In the genomic region with DNA sequence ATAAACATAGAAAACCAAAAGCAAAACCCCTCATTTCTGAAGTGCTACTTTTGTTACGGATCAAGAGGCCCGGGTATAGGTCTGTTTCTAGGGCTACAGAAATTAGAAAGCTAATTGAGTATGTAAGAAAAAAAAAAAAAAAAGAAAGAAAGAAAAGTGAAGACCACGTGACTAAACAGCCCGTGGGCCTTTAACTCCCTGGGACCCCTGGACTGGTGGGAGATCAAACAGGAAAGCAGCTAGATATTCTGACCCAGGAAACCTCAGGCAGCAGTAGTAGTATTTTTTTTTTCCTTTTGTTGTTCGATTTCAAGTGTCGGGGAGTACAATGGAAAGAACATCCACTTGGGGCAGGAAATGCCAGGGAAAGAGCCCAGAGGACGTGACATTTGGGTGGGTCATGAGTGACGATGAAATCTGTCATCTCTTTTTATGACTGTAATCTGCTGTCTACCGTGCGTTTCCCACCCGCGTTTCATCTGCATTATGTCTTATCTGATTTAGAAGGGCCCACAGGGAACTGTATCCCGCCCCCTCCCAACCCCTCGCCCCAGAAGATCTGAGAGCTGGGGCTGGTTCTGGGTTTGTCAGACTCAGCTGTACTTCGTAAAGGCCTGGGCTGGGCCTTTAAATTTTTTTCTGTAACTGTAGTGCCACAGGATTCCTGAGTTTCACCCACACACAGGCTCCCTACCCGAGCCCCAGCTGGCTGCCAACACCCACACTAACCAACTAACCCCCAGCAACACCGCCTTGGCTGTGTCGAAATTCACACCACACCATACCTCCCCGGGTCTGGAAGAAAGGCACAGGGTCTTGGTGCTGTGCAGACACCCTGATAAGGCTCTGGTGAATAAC, we compare ENCODE assay signal across 9 mouse cellular contexts. TPM values are rescaled to one million over a fixed set of nuclear protein-coding genes. Genes with fewer than 3 reads are reported as not detected.
DNase-seq lines count a peak whose midpoint lies in the region; ATAC-seq and TF ChIP-seq lines count a peak whose summit lies in the region.
"Had no signal": no experiment of that assay in that cellular context is flagged by ENCODE, and none has a peak within 500 bp of the region (broad histone marks: within the 10 kb centered on the region; RNA-seq: fewer than 3 reads in every experiment).

No protein-coding gene starts in this region.

- H3K36me3 ChIP-seq in heart, adult 2 months (ENCODE audit: control insufficient read depth, insufficient read depth, low read length) = no peaks in the 10 kb centered on the region
- H3K36me3 ChIP-seq in forebrain, postnatal 0 days (ENCODE audit: insufficient read depth) = no peaks in the 10 kb centered on the region

- WGBS in heart, adult 2 months = 25% methylated on average over 19 of the region's 19 CpGs
- 42% methylated on average over 19 of the region's 19 CpGs for WGBS in olfactory bulb, adult 2 months
- WGBS in forebrain, postnatal 0 days = 64% methylated on average over 19 of the region's 19 CpGs

- H3K27ac ChIP-seq in heart, adult 2 months = peak overlapping the region; percentile 55
- peak overlapping the region; percentile 81 for H3K27ac ChIP-seq in olfactory bulb, adult 2 months (ENCODE audit: insufficient read depth, low read depth, low read length)
- no peak overlapping the region; the same call in 1 of the 2 replicates for H3K27ac ChIP-seq in forebrain, postnatal 0 days (ENCODE audit: low read depth, low read length)

- H3K9me3 ChIP-seq in forebrain, postnatal 0 days (ENCODE audit: low read length) = no peaks in the 10 kb centered on the region

- no peak overlapping the region for H3K4me3 ChIP-seq in heart, adult 2 months
- H3K4me3 ChIP-seq in olfactory bulb, adult 2 months (ENCODE audit: insufficient read depth, low read depth, low read length) = no peak overlapping the region
- H3K4me3 ChIP-seq in forebrain, postnatal 0 days (ENCODE audit: low read depth, low read length) = no peak overlapping the region

- peak overlapping the region; percentile 25; the same call in 1 of the 2 replicates for H3K9ac ChIP-seq in heart, adult 2 months (ENCODE audit: low read depth, low read length)
- H3K9ac ChIP-seq in forebrain, postnatal 0 days = no peak overlapping the region

- H3K79me2 ChIP-seq in heart, adult 2 months (replicated peaks; ENCODE audit: control insufficient read depth, insufficient read depth, low read length) = no peaks in the 10 kb centered on the region

- H3K4me1 ChIP-seq in heart, adult 2 months (ENCODE audit: control insufficient read depth, insufficient read depth, low read length) = peaks cover 3% of the 10 kb centered on the region
- H3K4me1 ChIP-seq in olfactory bulb, adult 2 months (ENCODE audit: control insufficient read depth, insufficient read depth, low read length) = peaks cover 24% of the 10 kb centered on the region
- H3K4me1 ChIP-seq in forebrain, postnatal 0 days (ENCODE audit: insufficient read depth) = no peaks in the 10 kb centered on the region; the same call in 1 of the 2 replicates

- intact Hi-C loops in heart, adult 2 months (cut with DNase I) = loop anchor here (10.0 kb wide), 1 partner anchor 180 kb away; a partner anchor contains a TSS

- no peak for TF ChIP-seq POLR2A in heart, adult 2 months (IDR thresholded peaks at IDR 0.05; ENCODE audit: insufficient read depth, low read depth, low read length)
- TF ChIP-seq POLR2A in olfactory bulb, adult 2 months (IDR thresholded peaks at IDR 0.05; ENCODE audit: insufficient read depth, low read depth, low read length) = no peak

- H3K4me2 ChIP-seq in forebrain, postnatal 0 days (ENCODE audit: low read depth) = no peak overlapping the region

- no peak for TF ChIP-seq CTCF in heart, adult 2 months (IDR thresholded peaks at IDR 0.05)
- no peak for TF ChIP-seq CTCF in olfactory bulb, adult 2 months (IDR thresholded peaks at IDR 0.05; ENCODE audit: insufficient read depth, low read depth, low read length)
- no peak for TF ChIP-seq CTCF in forebrain, postnatal 0 days (IDR thresholded peaks at IDR 0.05; ENCODE audit: low read depth)

- 0 out of 2 replicates have a peak, but pooled peaks have one; percentile 59 for TF ChIP-seq EP300 in heart, adult 2 months (IDR thresholded peaks at IDR 0.05; ENCODE audit: insufficient read depth, low read depth, low read length)

- no peaks in the 10 kb centered on the region for H3K27me3 ChIP-seq in heart, adult 2 months (ENCODE audit: control insufficient read depth, insufficient read depth, low read length)
- no peaks in the 10 kb centered on the region for H3K27me3 ChIP-seq in forebrain, postnatal 0 days (ENCODE audit: insufficient read depth, low read length)

- no peak for ATAC-seq in forebrain, postnatal 0 days

- DNase-seq in heart, adult 2 months = peak in 1 of 2 experiments; percentile 35
- no peak for DNase-seq in heart, adult 9 months (ENCODE audit: low spot score in 2 of 2)
- peak; percentile 25 for DNase-seq in thymus, postnatal 0 days (ENCODE audit: low spot score)
- DNase-seq in thymus, postnatal 14 days = no peak
- DNase-seq in kidney, postnatal 4 days = peak; percentile 31 to 54
- DNase-seq in spleen, postnatal 36 days (ENCODE audit: low spot score in 2 of 2) = no peak
- DNase-seq in forebrain, postnatal 0 days = no peak

RNA-seq across cellular contexts. Expression of a gene that starts 18.0 kb away (rescaled TPM):
- 10 to 100 TPM; 11.1 to 11.2 TPM for total RNA-seq in heart, adult 2 months (2021)
- 6.0 and 8.9 TPM in 2 replicates for polyA plus RNA-seq in heart, adult 2 months (2012; rRNA removed)
- polyA plus RNA-seq in thymus, postnatal 0 days (2015; fragmentation: Nextera tagmentation; extraction: Ambion mirVana) = 21.6 and 26.1 TPM in 2 replicates
- not detected in 2 replicates for polyA plus RNA-seq in olfactory bulb, adult 2 months (2012; ENCODE audit: insufficient read depth, insufficient read length, low replicate concordance, missing spikeins)
- total RNA-seq in forebrain, postnatal 0 days (2014; rRNA removed) = 28.9 and 31.2 TPM in 2 replicates
- polyA plus RNA-seq in forebrain, postnatal 0 days (2015; fragmentation: Nextera tagmentation; extraction: Ambion mirVana) = 18.9 and 24.2 TPM in 2 replicates

RNA-seq across cellular contexts. Expression of a gene that starts 36.1 kb away (rescaled TPM):
- 10 to 100 TPM; 38.8 to 41.1 TPM for total RNA-seq in heart, adult 2 months (2021)
- polyA plus RNA-seq in heart, adult 2 months (2012; rRNA removed) = 33.2 and 50.8 TPM in 2 replicates
- 60.9 and 65.4 TPM in 2 replicates for polyA plus RNA-seq in thymus, postnatal 0 days (2015; fragmentation: Nextera tagmentation; extraction: Ambion mirVana)
- 106 TPM in 1 of 2 replicates, not detected in the other for polyA plus RNA-seq in olfactory bulb, adult 2 months (2012; ENCODE audit: insufficient read depth, insufficient read length, low replicate concordance, missing spikeins)
- 105 and 127 TPM in 2 replicates for total RNA-seq in forebrain, postnatal 0 days (2014; rRNA removed)
- 71.4 and 88.6 TPM in 2 replicates for polyA plus RNA-seq in forebrain, postnatal 0 days (2015; fragmentation: Nextera tagmentation; extraction: Ambion mirVana)

RNA-seq across cellular contexts. Expression of a gene that starts 48.9 kb away (rescaled TPM):
- not detected for total RNA-seq in heart, adult 2 months (2021)
- polyA plus RNA-seq in heart, adult 2 months (2012; rRNA removed) = not detected in 2 replicates
- 0.35 and 0.48 TPM in 2 replicates for polyA plus RNA-seq in thymus, postnatal 0 days (2015; fragmentation: Nextera tagmentation; extraction: Ambion mirVana)
- not detected in 2 replicates for polyA plus RNA-seq in olfactory bulb, adult 2 months (2012; ENCODE audit: insufficient read depth, insufficient read length, low replicate concordance, missing spikeins)
- total RNA-seq in forebrain, postnatal 0 days (2014; rRNA removed) = not detected in 2 replicates
- polyA plus RNA-seq in forebrain, postnatal 0 days (2015; fragmentation: Nextera tagmentation; extraction: Ambion mirVana) = not detected in 2 replicates
- polyA plus RNA-seq: liver, adult 2 months had no signal

RNA-seq across cellular contexts. Expression of a gene that starts 57.7 kb away (rescaled TPM):
- total RNA-seq in heart, adult 2 months (2021) = 10 to 100 TPM; 19.4 to 27.3 TPM
- 19.7 and 27.9 TPM in 2 replicates for polyA plus RNA-seq in heart, adult 2 months (2012; rRNA removed)
- polyA plus RNA-seq in thymus, postnatal 0 days (2015; fragmentation: Nextera tagmentation; extraction: Ambion mirVana) = 86.6 and 102 TPM in 2 replicates
- not detected in 2 replicates for polyA plus RNA-seq in olfactory bulb, adult 2 months (2012; ENCODE audit: insufficient read depth, insufficient read length, low replicate concordance, missing spikeins)
- total RNA-seq in forebrain, postnatal 0 days (2014; rRNA removed) = 40.1 and 64.0 TPM in 2 replicates
- polyA plus RNA-seq in forebrain, postnatal 0 days (2015; fragmentation: Nextera tagmentation; extraction: Ambion mirVana) = 68.2 and 74.0 TPM in 2 replicates

RNA-seq across cellular contexts. Expression of a gene that starts 57.9 kb away (rescaled TPM):
- 10 to 100 TPM; 17.9 to 18.7 TPM for total RNA-seq in heart, adult 2 months (2021)
- polyA plus RNA-seq in heart, adult 2 months (2012; rRNA removed) = 17.2 and 26.5 TPM in 2 replicates
- 38.4 and 40.9 TPM in 2 replicates for polyA plus RNA-seq in thymus, postnatal 0 days (2015; fragmentation: Nextera tagmentation; extraction: Ambion mirVana)
- polyA plus RNA-seq in olfactory bulb, adult 2 months (2012; ENCODE audit: insufficient read depth, insufficient read length, low replicate concordance, missing spikeins) = not detected in 2 replicates
- 42.2 and 61.3 TPM in 2 replicates for total RNA-seq in forebrain, postnatal 0 days (2014; rRNA removed)
- polyA plus RNA-seq in forebrain, postnatal 0 days (2015; fragmentation: Nextera tagmentation; extraction: Ambion mirVana) = 27.8 and 33.2 TPM in 2 replicates

Comparison
In these comparisons a context has a peak if more than half of its experiments do, and no peak if none do; other contexts are left out.
1. DNase-seq: peak in thymus, postnatal 0 days (single experiment) and kidney, postnatal 4 days (2 of 2); none in heart, adult 9 months (0 of 2), thymus, postnatal 14 days (single experiment), spleen, postnatal 36 days (0 of 2) and forebrain, postnatal 0 days (single experiment).